Mouse (Mus musculus): Measurements from ENCODE around the gene Nnat. TPM values are rescaled to one million over a fixed set of nuclear protein-coding genes. Genes with fewer than 3 reads are reported as not detected.
A peak's percentile ranks its signal among the peaks of the same experiment; 100 is the strongest.
"Not testable (repeated sequence)": the region's sequence is repeated elsewhere in the genome, so short reads cannot be mapped to it uniquely, and the experiment has no call there.

The Nnat gene
- total RNA-seq, 2 experiments from 2014 or later = 562 to 692 TPM

DNA sequence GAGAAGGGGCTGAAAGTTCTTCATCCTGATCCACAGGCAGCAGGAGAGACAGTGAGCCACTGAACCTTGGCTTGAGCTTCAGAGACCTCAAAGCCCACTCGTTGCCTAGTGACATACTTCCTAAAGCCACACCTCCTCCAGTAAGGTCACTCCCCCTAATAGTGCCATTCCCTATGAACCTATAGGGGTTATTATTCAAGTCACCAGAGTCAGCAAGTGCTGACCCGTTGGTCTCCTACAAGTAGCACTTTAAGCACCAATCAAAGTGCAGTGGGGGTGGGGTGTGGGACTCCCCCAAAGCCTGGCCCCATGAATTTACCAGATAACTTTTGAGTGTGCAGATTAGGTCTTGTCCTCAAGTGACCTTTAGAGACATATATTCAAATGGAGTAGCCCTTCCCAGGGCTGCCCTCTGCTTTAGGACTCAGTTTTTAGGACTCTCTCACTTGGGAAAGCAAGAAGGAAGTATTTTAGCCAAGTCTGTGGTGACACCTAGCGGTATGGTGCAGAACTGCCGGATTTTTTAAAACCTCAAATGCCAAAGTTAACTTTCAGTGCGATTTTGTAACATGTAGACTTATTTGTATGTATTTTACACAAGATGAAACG lies 11.4 kb downstream of the Nnat start, which contains the start of gene Blcap:
TSS of gene Blcap (minus strand) at position 51 of the 609 bp plus-strand sequence.
- intact Hi-C loops (cut with DNase I) = loop anchor here (5.0 to 10.0 kb wide), 3 partner anchors 229 to 437 kb away; partner anchors contain the start of gene Samhd1
- peak in 1 of 2 experiments; percentile 64 for DNase-seq (ENCODE audit: extremely low spot score in 1 of 2, low spot score in 2 of 2)

DNA sequence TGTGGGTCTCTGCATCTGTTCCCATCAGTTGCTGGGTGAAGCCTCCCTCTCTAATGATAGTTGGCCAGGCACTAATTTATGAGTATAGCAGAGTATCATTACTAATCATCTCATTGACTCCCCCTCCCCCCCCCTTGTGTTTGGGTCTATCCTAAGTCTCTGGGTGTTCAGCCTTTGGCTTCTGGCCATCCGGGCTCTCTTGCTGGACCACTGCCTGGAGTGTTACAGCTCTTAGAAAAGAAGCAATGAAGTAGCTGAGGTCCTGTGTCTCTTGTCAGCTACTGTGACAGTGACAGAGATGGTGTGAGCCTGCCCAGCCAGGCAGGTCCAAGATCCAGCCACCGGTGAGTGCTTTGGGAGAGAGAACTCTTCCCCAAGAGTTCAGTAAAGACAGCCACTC lies 12.9 kb downstream of the Nnat start:
- intact Hi-C loops (cut with DNase I) = loop anchor here (5.0 to 10.0 kb wide), 3 partner anchors 230 to 438 kb away; partner anchors contain the start of gene Samhd1
- no peak for DNase-seq (ENCODE audit: extremely low spot score in 1 of 2, low spot score in 2 of 2)

DNA sequence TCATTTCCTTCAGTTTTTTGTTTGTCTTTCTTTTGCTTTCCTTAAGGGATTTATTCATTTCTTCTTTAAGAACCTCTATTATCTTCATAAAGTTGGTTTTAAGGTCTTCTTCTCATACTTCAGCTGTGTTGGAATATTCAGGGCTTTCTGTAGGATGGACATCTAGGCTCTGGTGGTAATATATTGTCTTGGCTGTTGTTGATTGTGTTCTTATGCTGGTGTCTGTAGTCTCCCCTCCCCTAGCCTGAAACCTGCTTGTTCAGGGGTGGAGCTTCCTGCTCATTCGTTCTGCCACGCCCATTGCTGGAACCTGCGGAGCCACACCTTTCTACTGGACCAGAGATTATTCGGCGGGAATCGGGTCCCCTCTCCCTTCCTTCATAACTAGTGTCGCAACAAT lies 25.5 kb downstream of the Nnat start:
- intact Hi-C loops (cut with DNase I) = not testable (repeated sequence)
- DNase-seq (ENCODE audit: extremely low spot score in 1 of 2, low spot score in 2 of 2) = peak in 1 of 2 experiments; percentile 2

DNA sequence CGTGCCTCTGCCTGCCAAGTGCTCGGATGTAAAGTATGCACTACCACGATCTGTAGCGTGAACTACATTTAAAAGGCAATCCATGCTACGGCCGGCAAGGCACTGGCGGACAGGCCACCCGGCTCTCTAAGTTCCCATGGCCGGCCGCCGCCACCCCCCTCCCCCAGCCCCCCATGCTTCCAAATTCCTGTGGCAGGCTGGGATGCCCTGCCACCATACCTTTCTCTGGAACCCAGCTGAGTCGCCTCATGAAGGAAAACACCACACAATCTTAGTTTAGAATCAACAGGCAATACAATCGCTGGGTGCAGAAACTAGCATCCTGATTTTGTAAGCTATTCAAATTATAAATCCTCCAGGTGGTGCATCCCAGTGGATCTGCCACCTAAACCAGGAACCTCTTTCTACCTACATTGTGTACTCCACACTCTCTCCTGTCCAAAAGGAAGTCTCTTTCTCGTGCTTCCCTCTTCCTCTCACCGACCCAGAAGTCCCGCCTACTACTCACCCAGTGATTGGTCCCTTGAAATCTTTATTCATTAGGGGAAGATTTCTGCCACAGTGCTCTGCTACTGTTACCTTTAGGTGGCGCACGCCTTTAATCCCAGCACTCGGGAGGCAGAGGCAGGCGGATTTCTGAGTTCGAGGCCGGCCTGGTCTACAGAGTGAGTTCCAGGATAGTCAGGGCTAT lies 37.1 kb downstream of the Nnat start:
- intact Hi-C loops (cut with DNase I) = no loop called here
- peak in 1 of 2 experiments; percentile 5 for DNase-seq (ENCODE audit: extremely low spot score in 1 of 2, low spot score in 2 of 2)

DNA sequence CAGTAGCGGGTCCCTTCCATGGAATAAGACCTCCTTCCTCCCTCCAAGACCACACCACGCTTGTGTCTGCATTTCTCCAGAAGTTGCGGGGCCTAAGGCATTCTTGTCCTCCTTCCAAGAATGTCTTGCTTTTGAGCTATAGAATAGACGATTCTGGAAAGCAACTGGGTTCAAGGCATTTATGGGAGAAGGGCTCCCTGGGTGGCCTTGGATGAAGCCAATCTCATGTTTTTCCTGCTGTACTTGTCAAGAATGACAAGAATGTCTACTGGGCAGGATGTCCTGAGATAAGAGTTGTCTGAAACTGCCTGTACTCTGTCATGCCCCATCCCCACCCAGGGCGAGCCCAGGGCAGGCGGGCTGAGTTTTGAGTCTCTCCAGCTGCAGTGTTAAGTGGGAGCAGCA lies 41.6 kb downstream of the Nnat start:
- intact Hi-C loops (cut with DNase I) = loop anchor here (5.0 kb wide), 1 partner anchor 746 kb away; no protein-coding TSS in a partner anchor

DNA sequence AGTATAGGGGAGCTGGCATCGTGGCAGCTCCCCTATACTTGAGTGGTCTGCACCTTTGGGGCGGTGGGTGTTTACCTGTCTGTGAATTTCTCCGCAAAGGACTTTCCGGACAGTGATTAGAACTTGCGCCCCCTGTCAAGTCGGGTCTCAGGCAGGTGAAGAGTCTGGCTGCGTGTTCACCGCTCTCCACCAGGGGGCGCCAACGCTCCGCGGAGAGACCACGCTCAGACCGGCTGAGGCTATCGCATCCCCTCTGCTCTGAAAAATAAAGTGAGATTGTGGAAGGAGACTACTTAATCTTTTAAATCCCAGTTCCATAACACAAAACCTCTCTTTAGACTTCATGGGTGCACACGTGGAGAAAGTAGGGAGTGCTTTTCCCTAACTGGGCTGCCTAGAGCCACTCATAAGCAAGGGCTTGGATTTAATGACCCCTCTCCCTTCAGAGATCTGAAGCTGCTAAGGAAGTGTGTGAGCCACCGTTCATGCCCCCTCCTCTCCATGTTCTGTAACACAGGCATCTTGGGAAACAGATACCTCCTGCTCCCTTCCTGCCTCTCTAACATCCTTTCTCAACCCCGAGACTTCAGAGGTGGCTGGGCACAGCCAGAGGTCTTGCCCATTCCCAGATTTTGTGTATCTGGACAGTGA lies 45.3 kb downstream of the Nnat start:
- DNase-seq (ENCODE audit: extremely low spot score in 1 of 2, low spot score in 2 of 2) = peak; percentile 71 to 77
- intact Hi-C loops (cut with DNase I) = loop anchor here (2.0 kb wide), 1 partner anchor 600 kb away; no protein-coding TSS in a partner anchor

More for the DNA sequence above, 41.6 kb downstream of the Nnat start:
- DNase-seq (ENCODE audit: extremely low spot score in 1 of 2, low spot score in 2 of 2) = peak in 1 of 2 experiments; percentile 15

DNA sequence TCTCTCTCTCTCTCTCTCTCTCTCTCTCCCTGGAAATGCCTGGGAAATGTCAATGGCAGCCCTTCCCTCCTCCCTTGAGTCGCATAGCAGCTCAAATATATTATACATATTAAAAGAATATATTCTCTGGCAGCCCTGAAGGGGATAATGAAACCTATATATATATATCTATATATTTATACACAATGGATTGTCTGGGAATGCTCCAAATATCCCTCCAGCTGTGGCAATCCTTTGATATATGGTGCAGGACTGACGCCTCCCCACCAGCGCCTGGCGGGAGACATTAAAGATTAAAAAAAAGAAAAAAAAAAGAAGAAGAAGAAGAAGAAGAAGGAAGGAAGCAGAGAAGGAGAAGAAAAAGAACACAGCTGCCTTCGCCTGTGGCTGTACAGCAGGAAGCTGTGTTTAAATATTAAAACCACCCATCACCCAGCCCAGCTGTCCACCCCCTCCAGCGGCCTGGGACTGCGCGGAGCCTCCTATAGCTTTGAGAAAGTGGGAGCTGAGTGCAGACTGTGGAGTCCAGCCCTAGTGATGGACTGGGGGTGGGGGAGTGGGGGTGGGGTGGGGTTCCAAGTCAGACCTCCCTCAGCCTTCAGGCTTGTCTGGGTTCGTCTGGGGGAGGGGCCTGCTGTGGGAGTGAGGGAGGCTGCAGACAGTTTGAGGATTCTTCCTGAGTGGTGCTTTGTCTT lies 47.8 kb downstream of the Nnat start:
- intact Hi-C loops (cut with DNase I) = no loop called here
- no peak for DNase-seq (ENCODE audit: extremely low spot score in 1 of 2, low spot score in 2 of 2)

DNA sequence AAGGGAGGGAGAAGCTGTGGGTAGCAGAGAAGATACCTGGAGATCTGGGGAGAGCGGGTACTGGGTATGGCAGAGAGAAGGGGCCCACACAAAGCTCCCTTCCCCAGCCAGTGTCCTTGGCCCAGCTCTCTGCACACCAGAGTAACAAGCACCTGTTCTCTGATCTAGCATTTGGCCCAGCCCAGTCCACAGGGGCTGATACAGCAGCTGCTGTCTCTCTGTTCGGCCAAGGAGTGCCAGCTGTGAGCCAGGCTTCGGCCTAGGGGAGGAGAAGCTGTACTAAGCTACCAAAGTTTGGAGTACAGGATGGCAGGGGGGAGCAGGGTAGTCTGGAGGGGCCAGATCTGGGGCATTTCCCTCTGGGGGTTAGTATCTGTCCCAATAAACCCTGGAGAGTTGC lies 51.9 kb downstream of the Nnat start:
- DNase-seq (ENCODE audit: extremely low spot score in 1 of 2, low spot score in 2 of 2) = no peak
- intact Hi-C loops (cut with DNase I) = no loop called here

Small RNA genes lying within 50 kb of the gene (microRNA-seq; reads per million reads assigned to microRNA genes)
- gene Gm23134 = 2.9 reads per million, percentile 2 among the genes with 10 or more reads in this experiment

Other genes starting within 250 kb of the Nnat start
- not detected for gene Ghrh, start 212.6 kb upstream of the Nnat start, total RNA-seq (2021)
- gene Manbal, start 192.5 kb upstream of the Nnat start, total RNA-seq (2021) = 10 to 100 TPM; 85.0 to 88.8 TPM
- gene Src, start 141.6 kb upstream of the Nnat start, total RNA-seq (2021) = 10 to 100 TPM; 83.6 to 84.2 TPM
- gene Blcap, start 11.2 kb downstream of the Nnat start, total RNA-seq (2021) = 100 to 1,000 TPM; 136 TPM
- 10 to 100 TPM; 25.2 to 26.6 TPM for gene Ctnnbl1, start 177.3 kb downstream of the Nnat start, total RNA-seq (2021)